Mouse (Mus musculus) brain, adult 2 months (tissue): ENCODE data around the gene Cry1.
A peak's percentile ranks its signal among the peaks of the same experiment; 100 is the strongest.

Experiments
- DNase-seq: peaks from one replicate; pipeline ENCODE4 v3.0.0; 2011; ENCODE audit warnings: low read depth, low spot score

Cry1 gene

DNA sequence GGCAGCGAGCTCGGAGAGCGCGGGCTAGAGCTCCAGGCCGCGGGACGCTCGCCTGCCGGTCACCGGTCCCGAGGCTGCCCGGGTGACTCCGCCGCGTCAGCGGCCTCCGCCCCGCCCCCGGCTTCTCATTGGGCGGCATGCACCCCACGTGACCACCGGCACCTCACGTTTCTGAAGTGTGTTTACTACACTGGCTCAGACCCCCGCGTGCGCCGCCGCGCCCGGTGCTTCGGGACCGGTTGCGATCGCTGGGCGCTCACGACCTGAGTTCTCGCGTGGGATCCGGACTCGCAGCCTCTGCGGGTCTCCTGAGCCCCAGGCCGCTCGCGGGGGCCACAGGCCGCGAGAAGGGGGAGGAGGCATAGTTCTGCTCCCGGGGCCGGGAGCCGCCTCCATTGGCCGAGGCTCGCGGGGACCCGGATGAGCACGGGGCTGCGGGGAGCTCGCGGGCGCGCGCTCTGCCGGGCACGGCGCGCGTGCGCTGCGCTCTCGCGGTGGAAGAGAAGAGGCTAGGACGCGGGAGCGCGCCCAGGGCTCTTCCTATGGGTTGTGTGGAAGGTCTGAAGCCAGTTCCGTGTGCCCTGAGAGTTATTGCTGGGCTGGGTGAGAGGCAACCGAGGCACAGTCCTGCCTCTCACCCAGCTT lies at the start of gene Cry1:
Gene Cry1 (minus strand): TSS at position 101 of the 645 bp plus-strand sequence.
- peak; percentile 98 for DNase-seq

DNA sequence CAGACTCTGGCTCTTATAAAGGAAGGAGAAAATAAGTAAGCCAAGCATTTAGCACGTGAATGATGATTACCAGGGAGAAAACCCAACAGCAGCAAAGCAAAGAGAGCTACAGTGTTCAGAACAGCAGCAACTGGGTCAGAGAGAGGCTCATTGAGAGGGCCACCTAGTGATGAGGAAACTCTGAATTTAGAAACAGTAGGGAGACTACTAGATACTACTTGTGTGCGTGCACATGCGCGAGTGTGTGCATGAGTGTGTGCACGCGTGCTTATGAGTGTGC lies 36.8 kb upstream of the Cry1 start:
- peak; percentile 76 for DNase-seq

DNA sequence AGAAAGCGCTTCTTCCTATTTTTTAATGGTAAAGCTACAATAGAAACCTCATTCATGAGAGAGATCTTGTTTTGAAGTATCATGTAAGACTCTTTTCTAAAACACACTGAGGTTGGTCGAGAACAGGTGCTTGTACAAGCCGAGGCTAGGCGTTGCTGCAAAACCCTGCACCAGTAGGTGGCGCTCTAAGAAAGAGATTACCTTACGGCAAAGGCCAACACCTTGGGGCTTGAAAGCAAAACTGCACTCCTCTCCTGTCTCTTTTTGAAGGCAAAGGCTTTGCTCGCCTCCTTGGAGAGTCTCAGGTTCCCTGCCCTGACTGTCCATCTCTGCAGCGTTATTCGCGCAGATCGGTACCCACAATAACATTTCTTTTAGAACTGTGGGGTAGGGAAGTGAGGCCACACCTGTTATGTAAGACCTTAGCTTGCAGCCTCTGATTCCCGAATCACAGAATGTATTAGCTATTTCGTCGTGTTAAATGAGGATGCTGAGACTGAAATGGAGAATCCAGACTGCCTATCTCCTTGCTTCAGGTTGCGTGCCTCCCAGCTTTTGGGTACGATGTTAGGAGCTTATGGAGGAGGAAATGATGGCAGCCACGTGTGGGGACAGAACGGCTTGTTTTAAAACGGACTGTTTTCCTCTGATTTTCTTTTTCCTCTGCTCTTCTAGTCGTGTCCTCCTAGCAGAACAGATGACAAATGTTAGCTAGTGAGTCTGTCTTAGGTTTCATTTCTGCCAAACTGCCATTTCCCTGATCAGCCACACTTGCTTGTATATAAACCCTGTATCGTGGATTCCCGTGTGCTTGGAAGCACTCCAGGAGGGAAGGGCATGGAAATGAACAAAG lies 36.3 kb upstream of the Cry1 start:
- peak; percentile 97 for DNase-seq

DNA sequence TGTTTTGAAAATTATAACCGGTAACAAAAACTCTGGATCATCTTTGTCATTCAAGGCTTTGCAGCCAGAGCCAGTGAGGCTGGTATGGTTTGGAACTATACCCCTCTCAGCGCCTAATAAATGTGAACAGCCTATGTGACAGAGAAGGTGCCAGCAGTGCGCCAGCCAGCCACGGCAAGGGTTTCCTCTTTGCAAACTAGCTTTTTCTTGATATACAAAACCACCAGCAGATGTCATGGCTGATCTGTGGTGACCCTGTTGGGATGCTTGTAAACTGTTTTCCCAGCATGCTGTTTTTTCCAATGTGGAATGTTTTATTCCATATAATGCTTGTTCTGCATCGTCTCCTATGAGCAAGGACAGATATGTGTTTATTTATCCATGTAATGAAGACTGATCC lies 30.0 kb upstream of the Cry1 start:
- DNase-seq, result peak; percentile 77

DNA sequence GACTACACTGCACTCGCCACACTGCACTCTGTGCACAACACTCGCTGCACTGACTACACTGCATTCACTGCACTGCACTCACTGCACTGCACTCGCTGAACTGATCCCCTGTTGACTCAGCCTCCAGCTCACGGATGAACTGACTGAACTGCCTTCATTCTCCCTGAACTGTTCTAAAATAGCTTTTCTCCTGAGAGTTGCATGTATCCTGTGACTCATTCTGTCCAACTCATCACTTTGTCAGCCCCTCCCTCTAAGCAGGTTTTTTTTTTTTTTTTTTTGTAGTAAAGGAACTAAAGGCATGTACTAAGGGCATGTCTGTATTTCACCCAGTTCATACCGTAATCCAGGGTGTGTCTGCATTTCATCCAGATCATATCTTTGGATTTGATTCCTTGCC lies 26.8 kb upstream of the Cry1 start:
- peak; percentile 26 for DNase-seq

DNA sequence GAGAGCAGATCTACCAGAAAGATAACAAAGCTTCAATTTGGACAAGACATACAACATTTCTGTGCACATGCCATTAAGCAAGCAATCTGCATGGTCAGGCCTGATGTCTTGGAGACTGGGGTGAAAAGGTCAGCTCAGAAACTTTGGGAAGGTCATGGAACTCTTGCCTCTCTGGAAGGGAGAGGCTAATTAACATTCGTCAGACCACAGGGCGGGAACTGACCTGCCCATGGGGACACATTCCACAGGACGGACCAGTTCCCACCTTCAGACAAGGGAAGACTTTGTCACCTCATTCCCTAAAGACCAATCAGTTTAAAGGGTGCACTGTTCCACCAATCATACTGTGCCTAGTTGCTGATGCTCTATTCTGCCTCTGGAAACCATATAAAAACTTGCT lies 25.3 kb upstream of the Cry1 start:
- no peak for DNase-seq

DNA sequence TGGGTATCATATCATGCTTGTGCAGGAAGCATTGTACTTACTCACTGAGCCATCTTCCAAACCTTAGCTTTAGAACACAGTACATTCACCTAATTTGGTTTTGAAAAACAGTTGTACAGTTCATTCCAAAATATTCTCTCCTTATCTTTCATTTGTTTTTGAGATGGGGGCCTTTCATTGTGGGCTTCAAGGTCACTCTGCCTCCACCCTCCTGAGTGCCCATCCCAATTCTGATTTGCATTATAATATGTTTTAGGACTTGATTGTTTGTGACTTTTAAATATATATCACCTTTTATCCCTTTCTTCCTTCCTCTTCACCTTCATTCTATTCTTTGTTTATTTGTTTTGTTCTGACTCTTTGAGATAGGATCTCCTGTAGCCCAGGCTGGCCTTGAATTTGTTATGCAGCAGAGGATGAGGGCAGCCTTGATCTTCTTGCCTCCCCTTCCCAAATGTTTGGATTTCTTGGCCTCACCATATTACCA lies 24.3 kb upstream of the Cry1 start:
- DNase-seq, result no peak

DNA sequence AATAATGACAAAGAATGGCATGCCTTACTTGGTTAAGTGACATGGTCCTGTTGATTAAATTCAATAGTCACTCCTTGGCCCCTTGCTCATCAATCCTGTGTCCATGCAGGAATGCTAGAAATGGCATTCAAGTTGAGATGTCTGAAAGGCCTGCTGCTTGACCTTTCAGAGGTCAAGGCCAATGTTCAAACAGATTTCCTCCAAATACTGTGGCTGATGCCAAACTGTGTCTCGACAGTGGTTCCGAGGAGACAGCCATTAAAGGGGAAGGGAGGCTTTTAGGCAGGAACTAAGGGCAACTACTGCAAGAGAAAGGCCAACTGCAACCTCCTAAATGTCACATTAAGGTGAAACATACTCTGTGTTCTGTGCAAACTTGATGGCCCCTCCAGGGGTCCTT lies 20.5 kb upstream of the Cry1 start:
- no peak for DNase-seq

DNA sequence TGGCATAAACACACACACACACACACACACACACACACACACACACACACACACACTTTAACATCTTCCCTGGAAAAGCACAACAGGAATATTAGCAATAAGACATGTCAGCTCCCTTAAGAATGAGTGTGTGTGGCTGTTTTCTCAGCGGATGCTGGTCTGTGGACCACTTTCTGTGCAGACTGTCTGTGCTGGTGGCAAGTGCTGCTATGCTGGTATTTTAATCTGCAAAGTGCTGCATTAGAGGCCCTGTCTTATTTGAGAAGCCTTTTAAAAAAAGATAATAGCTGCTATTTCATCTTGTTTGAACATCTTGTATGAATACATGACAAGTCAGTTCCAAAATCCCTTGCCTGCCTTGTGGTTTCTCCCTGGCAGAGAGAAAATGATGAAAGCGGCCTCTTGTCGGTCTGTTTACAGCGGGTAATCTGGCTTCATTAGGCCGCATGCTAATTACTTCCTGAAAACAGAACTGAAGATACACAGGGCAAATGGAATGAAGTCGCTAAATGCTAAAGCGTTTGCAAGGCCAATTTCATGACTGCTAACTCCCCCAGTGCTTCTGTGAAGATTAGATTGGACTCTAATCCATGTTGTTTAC lies 19.5 kb upstream of the Cry1 start:
- DNase-seq, result peak; percentile 31

DNA sequence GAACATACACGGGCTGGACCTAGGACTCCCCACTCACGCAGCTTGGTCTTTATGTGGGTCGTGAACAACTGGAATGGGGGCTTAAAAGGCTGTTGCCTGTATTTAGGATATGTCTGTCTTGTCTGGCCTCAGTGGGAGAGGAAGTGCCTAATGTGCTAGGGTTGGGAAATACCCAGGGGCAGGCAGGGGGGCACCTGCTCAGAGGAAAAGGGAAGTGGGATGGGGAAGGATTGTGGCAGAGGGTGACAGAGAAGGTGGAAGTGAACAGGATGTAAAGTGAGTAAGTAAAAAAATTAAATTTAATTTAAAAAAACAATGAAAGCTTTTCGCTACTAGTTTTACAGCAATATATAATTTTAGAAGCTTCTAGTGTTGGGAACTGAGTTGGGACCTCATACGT lies 9.7 kb upstream of the Cry1 start:
- no peak for DNase-seq

DNA sequence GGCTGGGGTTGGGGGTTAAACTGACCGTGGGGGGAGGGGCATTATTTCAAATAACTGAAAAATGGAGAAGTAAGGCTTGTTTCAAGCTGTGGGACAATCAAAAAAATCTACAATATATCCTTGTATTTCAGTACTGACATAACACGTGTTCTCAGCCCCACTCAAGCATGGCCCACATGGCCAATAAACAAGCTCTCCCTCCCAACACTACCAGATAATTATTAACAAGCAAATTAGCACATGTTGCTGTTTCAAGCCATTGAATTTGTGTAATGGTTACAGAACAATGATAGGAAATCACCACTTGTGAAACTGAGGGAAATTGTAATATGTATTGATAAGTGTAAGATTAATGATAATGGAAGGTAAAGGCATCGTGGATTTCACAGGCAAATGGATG lies 8.5 kb upstream of the Cry1 start:
- no peak for DNase-seq

DNA sequence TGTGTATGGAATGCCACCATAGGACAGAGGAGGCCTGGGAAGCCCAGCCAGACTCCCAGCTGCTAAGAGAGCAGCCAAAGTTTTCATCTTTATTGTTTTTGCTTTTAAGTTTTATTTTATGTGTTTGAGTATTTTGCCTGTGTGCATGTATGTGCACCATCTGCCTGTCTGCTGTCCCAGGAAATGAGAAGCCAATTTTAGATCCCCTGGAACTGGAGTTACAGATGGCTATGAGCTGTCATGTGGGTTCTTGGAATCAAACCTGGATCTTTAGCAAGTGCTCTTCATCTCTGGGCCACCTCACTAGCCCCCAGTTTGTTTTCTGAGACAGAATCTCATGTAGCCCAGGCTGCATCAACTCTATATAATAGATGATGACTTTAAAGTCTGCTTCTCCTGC lies 5.8 kb upstream of the Cry1 start:
- DNase-seq, result peak; percentile 86

DNA sequence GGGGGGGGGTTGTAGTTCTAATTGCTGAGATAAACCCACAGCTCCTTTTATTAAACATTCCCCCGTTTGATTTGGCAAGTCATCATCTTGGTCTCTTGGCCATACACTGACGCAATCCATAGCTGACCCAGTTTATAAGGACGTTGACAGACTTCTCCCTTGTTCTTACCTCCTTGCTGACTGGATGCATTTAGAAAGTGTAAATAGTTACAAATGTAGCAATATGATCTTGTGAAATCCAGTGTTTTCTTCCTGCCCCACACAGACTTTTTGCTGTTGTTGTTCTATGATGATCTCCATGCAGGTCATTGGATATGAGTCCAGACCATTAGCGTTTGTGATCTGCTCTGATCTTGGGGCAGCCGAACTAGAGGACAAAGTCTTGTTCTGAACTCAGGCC lies 5.1 kb upstream of the Cry1 start:
- no peak for DNase-seq

DNA sequence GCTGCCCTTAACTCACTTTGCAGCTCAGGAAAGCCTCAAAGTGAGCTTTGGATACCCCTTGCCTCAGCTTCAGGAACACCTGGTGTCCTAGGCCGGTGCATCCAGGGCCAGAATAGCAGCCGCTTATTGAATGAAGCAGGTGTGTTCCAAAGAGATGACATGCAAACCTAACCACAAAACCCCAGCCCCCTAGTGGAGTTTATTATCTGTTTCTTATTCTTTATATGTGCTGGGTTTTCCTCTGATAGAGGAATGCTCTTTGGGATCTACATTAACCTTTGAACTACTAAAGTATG lies 1.6 kb upstream of the Cry1 start:
- no peak for DNase-seq

DNA sequence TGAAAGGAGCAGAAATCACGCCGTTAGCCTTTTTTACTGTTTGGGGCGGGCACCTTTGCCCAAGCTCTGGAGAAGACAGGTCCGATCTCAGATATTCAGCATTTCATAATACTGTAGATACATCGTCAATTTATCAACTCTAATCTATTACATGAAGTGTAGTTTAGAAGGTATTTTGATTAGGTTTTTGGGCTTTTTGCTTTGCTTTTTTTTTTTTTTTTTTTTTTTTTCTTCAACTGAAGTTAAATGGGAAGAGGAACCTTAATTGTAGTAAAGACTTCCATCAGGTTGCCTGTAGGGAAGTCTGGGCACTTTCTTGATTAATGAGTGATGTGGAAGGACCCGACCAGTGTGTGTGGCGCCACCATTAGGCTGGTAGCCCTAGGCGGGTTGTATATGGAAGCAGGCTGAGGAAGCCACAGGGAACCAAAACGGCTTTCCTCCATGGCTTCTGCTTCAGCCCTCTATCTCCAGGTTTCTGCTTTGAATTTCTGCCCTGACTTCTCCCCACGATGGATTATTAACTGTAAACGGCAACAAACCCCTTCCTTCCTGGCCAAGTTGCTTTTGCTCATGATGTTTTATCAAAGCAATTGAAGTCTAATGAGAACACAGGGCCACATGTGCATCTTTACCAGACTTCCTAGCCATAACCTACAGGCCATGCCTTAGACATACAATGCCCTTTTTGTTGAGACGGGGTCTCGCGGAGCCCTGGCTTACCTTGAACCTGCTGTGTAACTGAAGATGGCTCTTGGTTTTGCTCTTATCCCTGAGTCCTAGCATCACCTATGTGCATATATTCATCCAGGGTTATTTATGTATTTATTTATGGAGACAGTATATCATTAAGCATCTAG lies 1.0 kb upstream of the Cry1 start:
- DNase-seq, result peak; percentile 52

DNA sequence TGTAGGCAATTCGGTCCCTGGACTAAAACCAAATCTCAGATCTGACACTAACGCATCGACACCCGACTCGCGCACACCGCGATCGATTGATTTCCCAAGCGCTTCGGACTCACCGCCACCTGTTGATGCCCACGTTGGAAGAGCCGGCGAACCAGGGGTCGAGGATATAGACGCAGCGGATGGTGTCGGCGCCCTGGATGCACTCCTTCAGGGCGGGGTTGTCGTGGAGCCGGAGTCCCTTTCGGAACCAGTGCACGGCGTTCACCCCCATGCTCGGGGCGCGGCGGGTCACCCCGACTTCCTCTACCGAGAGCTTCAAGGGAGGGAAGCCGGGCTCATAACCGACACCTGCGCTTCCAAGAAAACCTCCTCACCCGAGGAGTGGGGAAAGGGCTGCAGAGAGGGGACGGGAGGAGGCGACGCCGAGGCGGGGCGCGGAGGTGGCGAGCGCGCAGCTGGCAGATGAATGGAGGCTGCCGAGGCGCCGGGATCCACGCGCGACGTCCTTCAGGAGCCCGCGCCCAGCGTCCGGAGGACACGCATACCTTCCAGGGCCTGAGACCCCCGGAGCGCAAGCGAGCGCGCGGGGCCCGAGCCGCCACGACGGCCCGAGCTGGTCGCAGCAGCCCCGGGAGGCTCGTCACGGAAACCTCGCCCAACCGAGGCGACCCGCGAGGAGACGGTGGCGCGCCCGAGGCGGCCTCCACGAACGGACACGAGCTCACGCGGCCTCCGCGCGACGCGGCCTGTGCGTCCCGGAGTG lies 482 bp downstream of the Cry1 start:
- DNase-seq, result peak; percentile 21

DNA sequence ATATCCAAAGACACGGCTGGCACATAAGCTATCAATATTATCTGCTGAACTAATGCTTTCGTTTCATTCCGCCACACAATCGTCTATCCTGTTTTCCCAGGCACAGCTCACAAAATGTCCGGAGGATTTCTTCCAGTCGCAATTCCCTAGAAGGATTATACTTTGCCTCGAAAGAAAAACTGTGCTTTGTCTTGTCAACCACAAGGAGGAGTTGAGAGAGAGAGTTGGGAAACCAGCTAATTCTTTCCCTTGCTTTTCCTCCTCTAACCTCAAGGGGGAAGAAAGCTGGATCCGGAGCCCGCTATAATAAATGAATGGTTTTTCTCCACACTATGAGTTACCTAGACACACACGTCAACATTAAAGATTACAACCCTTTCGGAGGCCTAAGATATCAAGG lies 1.2 kb downstream of the Cry1 start:
- peak; percentile 95 for DNase-seq

DNA sequence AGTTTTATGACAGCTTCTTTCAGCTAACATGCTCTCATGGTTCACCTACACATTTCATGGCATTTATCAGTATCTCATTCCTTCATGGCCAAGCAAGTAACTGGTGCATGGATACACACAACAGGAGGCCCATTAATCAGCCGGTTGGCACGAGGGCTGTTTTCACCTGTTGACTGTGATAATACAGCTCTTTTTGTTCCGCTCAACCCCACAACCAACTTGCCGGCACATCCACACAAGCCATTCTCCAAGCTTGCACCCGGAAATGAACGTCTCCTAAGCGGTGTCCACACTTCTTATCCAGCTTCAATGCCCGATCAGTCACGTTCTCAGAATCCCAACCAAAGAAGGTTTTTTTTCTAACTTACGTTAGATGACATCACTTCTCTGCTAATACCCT lies 2.1 kb downstream of the Cry1 start:
- DNase-seq, result peak; percentile 20

DNA sequence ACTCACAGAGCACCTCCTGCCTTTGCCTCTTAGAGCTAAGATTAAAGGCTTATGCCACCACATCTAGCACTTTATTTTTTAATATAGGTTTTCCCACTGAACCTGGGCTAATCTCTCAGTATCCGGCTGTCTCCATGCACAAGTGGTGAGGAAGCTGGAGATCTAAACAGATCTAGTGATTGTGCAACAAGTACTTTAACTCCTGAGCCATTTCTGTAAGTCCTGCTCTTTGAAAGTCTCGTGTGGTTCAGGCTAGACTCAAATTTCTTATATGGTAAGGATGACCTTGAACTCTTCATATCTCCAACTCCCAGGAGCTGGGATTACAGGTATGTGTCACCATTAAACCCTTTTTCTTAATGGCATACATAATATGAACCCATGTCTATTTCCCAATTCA lies 8.2 kb downstream of the Cry1 start:
- no peak for DNase-seq

DNA sequence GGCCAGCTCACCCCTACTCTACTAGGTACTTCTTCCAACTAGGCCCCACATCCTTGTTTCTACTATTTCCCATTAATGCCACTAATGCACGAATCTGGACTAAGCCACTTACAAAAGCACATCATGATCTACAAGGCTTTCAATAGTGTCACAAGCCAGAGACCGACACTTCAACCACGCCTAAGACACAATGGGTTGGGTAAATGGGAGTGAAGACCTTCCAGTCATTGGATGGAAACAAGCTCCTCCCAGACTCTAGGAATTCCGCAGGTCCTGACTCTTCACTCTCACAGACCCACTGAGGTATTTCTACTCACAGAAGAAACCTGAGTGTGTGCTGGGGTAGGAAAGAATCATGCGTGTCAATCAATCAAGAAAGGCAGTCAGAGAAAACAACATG lies 19.6 kb downstream of the Cry1 start:
- DNase-seq, result no peak

DNA sequence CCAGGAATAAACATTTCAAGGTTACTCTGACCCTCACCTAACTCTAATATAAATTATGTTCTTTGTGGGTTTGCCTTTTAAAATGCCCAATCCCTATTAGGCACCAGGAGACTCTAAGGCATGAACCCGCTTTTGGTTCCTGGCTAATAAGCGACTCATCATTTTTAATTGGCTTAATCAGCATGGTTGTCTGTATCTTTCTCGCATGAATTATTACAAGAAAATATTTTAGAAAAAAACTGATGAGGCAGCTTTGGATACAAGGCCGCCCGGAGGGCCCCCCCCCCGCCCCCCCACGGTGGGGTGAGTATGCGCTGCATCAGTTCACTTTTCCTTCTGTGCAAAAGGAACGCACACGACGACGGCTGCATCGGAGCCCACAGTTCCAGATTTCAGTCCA lies 20.1 kb downstream of the Cry1 start:
- no peak for DNase-seq
